Mouse (Mus musculus): ENCODE measurements around the gene Nmt1.

Gene Nmt1

GRCm38 (mm10) chr11:103042828-103043227 is 14.8 kb downstream of the Nmt1 start:
- DNase-seq (ENCODE audit: extremely low spot score, low read depth, low spot score), result no peak

GRCm38 (mm10) chr11:103043982-103044381 is 16.0 kb downstream of the Nmt1 start:
- DNase-seq (ENCODE audit: extremely low spot score, low read depth, low spot score), result no peak

GRCm38 (mm10) chr11:103046286-103046685 is 18.3 kb downstream of the Nmt1 start:
- no peak for DNase-seq (ENCODE audit: extremely low spot score, low read depth, low spot score)

- DNase-seq (ENCODE audit: extremely low spot score, low read depth, low spot score), result no peak
Measured at GRCm38 (mm10) chr11:103049611-103050010, 21.6 kb downstream of the Nmt1 start.

- DNase-seq (ENCODE audit: extremely low spot score, low read depth, low spot score), result no peak
Measured at GRCm38 (mm10) chr11:103050153-103050552, 22.2 kb downstream of the Nmt1 start.

GRCm38 (mm10) chr11:103051249-103051691 is 23.3 kb downstream of the Nmt1 start:
- no peak for DNase-seq (ENCODE audit: extremely low spot score, low read depth, low spot score)

GRCm38 (mm10) chr11:103052078-103052477 is 24.1 kb downstream of the Nmt1 start:
- DNase-seq (ENCODE audit: extremely low spot score, low read depth, low spot score), result no peak

- no peak for DNase-seq (ENCODE audit: extremely low spot score, low read depth, low spot score)
Measured at GRCm38 (mm10) chr11:103053191-103054076, 25.4 kb downstream of the Nmt1 start.

- DNase-seq (ENCODE audit: extremely low spot score, low read depth, low spot score), result peak; percentile 71
Measured at GRCm38 (mm10) chr11:103054798-103055197, 26.8 kb downstream of the Nmt1 start.

- no peak for DNase-seq (ENCODE audit: extremely low spot score, low read depth, low spot score)
Measured at GRCm38 (mm10) chr11:103056636-103057035, 28.6 kb downstream of the Nmt1 start.

GRCm38 (mm10) chr11:103058499-103059085 is 30.6 kb downstream of the Nmt1 start:
- no peak for DNase-seq (ENCODE audit: extremely low spot score, low read depth, low spot score)

- no peak for DNase-seq (ENCODE audit: extremely low spot score, low read depth, low spot score)
Measured at GRCm38 (mm10) chr11:103066191-103067050, 38.4 kb downstream of the Nmt1 start.

GRCm38 (mm10) chr11:103067051-103067361 is 39.0 kb downstream of the Nmt1 start:
- DNase-seq (ENCODE audit: extremely low spot score, low read depth, low spot score), result no peak

GRCm38 (mm10) chr11:103067457-103068001 is 39.5 kb downstream of the Nmt1 start:
- no peak for DNase-seq (ENCODE audit: extremely low spot score, low read depth, low spot score)

GRCm38 (mm10) chr11:103068272-103068671 is 40.3 kb downstream of the Nmt1 start:
- DNase-seq (ENCODE audit: extremely low spot score, low read depth, low spot score), result no peak

GRCm38 (mm10) chr11:103068884-103069283 is 40.9 kb downstream of the Nmt1 start:
- no peak for DNase-seq (ENCODE audit: extremely low spot score, low read depth, low spot score)

- no peak for DNase-seq (ENCODE audit: extremely low spot score, low read depth, low spot score)
Measured at GRCm38 (mm10) chr11:103069731-103070130, 41.7 kb downstream of the Nmt1 start.

GRCm38 (mm10) chr11:103070322-103070880 is 42.4 kb downstream of the Nmt1 start:
- DNase-seq (ENCODE audit: extremely low spot score, low read depth, low spot score), result no peak

GRCm38 (mm10) chr11:103073671-103074070 is 45.7 kb downstream of the Nmt1 start:
- no peak for DNase-seq (ENCODE audit: extremely low spot score, low read depth, low spot score)

- DNase-seq (ENCODE audit: extremely low spot score, low read depth, low spot score), result no peak
Measured at GRCm38 (mm10) chr11:103074121-103074650, 46.2 kb downstream of the Nmt1 start.

All from hindlimb bud, embryonic 11.5 days (tissue).